Mouse (Mus musculus) cerebellum, adult 9-10 months (tissue): ENCODE results near the gene Arhgef19.

Experiments used
- DNase-seq: peaks from one replicate; pipeline ENCODE4 v3.0.0; 2022

The Arhgef19 gene

DNA sequence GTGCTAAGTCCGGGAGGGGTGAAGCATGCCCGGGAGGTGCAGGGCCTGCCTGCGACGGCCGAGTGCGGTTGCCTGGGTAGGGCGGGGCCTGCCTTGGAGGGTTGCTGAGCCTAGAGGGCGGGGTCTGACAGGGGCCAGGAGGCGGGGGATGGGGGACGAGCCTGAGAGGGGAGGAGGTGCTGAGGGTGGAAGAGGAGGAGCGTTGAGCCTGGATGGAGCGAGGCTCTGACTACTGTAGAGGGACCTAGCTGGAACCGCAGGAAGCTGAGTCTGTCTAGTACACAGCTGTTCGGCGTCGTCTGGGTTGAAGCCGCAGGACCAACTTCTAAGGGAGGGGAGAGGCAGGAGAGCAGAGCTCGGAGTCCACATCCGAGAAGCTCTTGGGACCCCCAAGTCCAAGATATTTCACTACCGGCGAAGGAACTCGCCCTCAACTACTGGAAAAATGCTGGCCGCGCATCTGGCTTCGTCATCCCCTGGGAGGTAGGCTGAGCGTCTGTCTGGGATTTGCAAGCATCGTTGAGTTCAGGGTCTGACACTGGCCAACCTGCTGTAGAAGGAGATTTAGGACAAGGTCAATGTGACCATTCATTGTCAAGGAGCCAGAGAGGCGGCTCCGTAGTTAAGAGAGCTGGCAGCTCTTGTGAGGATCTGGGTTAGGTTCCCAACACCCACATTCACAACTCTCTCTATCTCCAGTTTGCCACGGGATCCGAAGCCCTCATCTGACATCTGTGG lies at the start of gene Arhgef19:
Gene Arhgef19 (plus strand): TSS at position 112 of the 738 bp plus-strand sequence.
- DNase-seq: peak; percentile 31

DNA sequence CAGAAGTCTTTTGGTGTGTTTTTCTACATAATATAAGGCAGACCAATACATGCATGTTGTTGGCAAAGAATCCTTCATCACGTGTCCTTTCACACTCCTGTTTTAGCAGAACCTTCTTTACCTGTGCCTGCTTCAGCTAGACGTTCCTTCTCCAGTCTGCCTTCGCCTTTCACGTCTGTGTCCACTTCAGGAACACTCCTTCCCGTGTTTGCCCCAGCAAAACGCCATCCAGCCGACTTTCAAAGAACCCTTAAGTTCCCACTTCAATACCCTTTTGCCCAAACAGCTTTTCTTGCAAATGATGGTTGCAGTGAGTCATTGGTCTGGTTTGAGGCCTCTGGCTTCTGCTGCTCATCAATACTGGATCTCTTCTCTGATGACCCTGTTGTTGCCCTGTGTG lies 48.0 kb upstream of the Arhgef19 start:
- DNase-seq: no peak

DNA sequence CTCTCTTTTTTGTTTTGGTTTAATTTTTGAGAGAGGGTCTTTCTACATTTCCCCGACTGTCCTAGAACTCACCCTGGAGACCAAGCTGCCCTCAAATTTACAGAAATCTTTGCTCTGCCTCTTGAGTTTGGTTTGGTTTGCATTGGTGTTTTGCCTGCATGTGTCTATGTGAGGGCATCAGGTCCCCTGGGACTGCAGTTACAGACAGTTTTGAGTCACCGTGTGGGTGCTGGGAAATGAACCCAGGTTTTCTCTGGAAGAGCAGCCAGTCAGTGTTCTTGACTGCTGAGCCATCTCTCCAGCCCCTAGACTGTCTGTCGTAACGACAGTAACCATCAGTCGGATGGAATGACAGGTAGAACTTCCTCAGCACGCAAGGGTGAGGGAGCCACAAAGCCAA lies 44.7 kb upstream of the Arhgef19 start:
- DNase-seq: no peak

DNA sequence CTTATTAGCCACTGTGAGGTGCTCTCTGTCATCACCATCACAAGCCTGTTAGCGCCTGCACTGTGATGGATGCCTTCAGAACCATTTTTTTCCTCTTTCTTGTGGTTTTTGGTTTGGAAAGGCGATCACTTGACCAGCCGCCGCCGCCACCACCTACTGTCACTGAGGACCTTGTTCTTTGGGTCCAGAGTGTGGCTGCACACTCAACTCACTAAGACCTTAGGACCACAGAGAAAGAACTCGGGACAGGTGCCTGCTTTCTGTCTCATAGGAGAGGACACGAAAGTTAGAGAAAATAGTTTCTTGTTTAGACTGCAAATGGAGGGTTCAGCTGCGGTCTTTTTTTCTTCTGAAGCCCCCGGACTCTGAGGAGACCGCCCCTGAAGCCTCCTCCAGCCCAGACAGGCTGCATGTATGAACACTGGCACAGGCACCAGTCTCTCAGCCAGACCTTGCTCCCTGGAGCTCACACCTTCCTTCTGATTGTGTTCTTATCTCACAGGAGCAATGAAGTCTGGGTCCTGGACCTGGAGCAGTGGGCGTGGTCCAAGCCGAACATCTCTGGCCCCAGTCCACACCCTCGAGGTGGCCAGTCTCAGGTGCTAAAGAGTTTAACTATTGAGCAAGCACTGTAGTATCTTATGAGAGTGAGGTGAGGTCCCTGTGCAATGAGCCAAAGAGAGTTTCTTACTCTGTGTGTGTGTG lies 42.2 kb upstream of the Arhgef19 start:
- DNase-seq: no peak

DNA sequence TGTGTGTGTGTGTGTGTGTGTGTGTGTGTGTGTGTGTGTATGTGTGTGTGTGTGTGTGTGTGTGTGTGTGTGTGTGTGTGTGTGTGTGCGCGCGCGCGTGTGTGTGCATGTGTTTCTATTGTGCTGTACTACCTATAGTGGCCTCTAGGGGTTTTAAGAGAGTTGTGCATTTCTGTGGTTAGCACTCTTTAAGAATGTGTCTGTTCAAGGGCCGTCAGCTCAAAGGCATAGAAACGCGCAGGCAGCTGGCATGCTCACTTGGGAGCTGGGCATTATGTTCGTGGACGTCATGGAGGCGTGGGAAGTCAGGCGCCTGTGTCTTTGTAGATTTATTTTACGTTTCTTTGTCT lies 41.6 kb upstream of the Arhgef19 start:
- DNase-seq: no peak

DNA sequence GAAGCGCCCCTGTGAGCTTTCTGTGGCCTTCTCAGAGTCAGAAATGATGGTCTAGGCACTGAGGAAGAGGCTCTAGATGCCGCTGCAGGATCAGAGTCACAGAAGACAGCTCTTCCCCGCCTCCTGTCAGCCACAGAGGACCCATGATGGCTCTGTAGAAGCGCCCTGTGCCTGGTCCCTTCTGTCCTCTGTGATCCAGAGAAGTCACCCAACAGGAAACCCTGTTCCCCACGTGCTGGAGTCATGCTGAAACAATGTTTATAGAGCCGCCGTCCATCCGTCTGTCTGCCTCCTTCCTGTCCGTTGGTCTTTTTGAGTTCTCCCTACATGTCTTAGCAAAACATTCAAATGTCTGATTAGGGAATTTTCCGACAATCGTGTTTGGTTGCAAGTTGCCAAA lies 38.4 kb upstream of the Arhgef19 start:
- DNase-seq: no peak

DNA sequence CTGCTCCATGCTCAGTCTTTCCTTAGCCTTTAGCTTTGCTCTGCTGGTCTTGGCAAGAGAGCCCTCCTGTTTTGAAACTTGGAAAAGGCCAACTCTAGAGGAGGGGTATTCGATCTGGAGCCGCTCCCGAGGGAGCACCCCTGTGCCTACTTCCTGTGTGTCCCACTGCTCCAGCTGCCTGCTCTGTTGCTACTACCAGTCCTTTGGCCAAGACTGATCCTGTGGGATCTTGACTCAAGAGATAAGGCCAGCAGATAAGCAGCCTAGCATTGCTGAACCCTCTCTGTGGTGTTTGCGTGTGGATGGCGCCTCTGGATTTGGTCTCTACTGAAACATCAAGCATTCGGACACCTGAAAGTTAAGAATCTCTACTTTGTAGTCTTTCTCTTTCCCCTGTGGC lies 37.1 kb upstream of the Arhgef19 start:
- DNase-seq: no peak

DNA sequence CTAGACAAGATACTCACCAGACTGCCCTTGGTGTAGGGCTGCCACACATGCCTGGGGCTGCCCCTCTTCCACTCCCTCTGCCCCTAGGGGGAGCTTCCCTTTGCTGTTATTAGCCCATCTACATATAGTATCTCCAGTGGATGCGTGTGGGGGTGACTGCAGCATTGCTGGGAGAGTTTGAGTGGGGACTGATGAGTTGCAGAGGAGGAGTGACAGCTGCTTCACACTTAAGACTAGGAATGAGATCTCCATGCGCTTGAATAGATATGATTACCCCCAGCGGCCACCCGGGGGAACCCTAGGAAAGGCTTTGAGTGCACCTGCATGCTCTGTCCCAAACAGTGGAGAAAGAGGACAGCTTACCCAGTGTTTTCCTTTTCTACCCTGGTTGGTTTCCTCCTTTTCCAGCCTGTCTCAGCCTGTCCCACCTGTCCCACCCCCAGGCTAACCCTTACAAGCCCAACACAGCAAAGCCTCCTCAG lies 34.7 kb upstream of the Arhgef19 start:
- DNase-seq: no peak

DNA sequence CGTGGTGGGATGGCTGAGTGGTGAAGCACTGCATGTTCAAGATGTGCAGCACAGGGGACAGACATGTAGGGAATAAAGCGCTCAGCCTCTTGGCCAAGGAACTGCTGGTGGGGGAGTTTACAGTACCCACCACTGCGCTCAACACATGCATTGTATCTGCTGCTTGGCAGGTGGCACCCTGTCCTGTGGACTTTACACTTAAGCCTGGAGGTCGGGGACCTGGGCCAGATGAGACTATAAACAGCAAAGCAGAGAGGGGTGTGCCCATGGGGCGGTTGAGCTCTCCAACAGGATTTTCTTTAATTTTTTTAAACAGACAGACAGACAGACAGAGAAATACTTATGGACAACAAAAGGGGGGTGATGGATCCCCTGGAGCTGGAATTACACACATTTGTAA lies 32.2 kb upstream of the Arhgef19 start:
- no peak for DNase-seq

DNA sequence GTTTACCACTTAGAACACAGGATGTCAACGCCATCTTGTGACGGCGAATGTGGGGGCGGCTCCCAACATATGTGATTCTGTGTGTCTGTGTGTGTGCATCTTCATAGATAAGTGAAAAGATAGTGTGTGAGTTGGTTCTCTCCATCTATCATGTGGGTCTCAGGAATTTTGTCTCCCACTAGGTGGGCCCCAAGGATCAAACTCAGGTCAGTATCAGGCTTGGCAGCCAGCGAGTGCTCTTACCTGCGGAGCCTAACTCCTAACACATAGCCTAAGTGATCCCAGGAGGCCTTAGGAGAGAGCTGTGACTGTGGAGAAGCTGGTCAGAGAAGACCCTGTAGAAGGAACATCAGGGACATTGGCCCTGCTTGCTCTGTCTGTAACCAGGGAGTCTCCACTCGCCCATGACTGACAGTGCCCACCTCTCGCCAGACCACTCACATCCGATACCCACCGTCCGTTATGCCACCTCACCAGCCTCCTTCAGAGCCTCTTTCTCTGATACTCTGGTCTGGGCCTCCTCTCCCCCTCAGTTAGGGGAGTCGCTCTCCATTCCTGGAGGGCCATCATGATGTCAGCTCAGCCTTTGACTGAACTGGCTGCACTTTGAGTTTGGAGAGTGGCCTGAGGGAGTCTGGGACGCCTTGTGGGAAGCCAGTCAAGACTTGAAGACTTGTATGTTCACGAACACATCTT lies 28.6 kb upstream of the Arhgef19 start:
- DNase-seq: no peak

DNA sequence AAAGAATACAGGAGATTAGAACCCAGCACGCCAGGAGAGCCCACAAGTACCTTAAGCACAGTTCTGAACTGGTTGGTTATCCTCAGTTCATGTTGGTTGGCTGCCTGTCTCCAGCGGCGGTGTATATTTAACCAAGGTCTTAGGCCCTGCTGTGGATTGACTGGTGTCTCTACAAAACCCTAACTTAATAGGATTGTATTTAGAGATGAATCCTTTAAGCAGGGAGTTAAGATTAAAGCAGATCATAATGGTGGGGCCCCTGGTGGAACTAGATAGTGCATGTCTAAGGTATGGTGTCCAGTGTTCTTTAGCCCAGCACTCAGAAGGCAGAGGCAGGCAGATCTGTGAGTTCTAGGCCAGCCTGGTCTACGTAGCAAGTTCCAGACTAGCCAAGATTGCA lies 27.7 kb upstream of the Arhgef19 start:
- no peak for DNase-seq

DNA sequence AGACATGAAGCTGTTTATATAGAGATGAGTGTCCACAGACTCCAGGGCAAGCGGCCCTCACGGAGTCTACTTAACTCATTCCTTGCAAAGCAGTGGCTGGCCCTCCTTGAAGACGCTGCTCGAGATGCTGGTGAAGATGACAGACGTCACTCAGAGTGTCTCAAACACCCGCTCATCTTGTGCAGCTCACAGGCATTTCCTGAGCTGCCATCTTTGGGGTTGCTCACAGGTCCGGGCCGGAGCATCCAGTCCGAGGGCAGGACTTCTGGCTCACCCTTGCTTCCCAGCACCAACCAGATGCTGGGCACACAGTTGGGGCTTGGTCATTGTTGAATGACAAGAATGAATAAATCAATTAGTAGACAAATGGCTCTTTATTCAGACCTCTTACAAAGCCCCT lies 26.4 kb upstream of the Arhgef19 start:
- no peak for DNase-seq

DNA sequence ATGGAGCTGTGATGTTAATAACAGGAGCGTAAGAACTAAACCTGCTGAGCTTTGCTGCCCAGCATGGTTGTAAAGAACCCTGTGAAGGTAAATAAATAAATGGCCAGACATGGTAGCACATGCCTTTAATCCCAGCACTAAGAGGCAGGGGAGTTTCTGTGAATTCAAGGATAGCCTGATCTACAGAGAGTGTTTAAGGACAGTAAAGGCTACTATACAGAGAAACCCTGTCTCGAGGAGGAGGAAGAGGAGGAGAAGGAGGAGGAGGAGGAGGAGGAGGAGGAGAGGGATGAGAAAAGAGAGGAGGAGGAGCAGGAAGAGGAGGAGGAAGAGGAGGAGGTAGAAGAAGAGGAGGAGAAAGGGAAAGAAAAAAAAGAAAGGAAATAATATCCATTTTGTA lies 26.0 kb upstream of the Arhgef19 start:
- DNase-seq: no peak

DNA sequence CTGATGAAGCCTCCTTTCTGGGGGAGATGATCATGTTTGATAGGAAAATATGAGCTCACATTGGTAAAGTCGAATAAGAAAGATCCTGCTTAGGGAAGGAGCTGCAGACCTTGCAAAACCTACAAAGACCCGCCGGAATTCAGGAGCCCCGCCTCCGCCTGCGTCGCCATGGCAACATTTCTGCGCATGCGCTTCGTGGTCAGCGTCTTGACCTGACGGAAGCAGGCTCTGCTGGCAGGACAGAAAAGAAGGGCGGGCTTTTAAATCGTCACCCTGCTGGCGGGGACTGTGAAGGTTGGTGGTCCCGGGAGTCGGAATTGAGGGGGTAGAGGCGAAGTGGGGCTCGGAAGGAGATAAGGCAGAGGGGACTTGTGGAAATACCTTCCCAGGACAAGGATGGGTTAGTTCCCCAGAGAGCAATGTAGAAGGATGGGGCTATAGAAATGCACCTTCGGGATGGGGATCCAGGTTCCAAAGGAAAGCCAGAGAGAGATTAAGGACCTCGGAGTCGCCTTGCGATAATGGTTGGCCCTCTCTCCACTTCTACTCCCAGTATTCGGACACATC lies 25.4 kb upstream of the Arhgef19 start, which contains the start of gene Rsg1:
Gene Rsg1 (plus strand): TSS at position 187 of the 567 bp plus-strand sequence.
- peak; percentile 95 for DNase-seq

DNA sequence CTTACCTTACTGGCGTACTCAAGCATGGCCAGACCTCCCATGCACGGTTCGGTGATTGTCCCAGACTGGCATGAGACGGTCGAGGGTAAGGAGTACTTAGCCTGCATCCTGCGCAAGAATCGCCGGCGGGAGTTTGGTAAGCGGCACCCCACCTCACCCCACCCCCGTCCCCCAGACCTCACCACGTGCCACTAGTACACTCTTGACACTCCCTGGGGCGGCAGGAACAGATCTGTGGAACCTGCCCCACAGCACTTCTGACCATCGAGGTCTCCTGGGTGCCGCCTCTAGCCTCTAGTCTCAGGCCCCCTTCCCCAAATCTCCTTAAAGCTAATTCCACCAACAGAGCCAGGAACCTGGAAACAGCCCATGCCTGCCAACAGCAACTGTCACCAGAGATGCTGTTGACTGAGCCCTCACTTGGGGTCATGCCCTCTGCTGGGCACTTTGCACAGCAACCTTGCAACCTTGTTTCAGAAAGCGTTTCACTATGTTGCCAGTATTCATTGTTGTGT lies 24.9 kb upstream of the Arhgef19 start:
- peak; percentile 55 for DNase-seq

DNA sequence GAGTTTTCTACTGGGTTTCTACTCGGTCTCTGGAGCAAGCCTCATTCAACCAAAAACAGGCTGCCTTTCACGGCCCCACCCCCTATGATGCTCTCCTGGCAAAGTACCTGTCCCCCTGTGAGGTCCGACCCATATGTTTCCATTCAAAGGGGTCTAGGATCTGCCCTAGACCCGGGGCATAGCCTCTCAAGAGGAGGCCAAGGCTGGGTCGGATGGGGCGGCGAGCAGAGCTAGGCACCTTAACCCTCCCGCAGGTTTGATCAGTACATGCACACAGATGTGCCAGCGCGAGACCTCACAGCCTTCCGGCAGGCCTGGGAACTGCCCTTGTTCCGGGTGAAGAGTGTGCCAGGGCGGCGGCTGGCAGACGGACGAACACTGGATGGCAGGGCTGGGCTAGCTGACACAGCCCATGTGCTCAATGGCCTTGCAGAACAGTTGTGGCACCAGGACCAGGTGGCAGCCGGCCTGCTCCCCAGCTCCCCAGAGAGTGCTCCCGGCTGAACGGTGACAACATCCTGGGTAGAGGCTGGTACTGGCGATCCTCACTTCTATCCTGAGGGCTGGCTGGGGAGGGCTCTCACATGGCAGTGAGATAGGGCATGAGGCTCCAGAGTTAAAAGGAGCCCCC lies 19.6 kb upstream of the Arhgef19 start:
- no peak for DNase-seq

DNA sequence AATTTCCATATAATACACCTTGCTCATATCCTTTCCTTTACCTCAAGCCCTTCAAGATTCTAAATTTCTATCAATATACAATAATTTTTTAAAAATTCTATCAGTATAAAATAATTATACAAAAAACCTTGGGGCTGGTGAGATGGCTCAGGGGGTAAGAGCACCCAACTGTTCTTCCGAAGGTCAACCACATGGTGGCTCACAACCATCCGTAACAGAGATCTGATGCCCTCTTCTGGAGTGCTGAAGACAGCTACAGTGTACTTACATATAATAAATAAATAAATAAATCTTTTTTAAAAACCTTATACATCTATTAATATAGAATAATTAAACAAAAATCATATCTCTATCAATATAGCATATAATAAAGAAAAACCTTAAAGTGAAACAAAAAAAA lies 17.5 kb upstream of the Arhgef19 start:
- no peak for DNase-seq

DNA sequence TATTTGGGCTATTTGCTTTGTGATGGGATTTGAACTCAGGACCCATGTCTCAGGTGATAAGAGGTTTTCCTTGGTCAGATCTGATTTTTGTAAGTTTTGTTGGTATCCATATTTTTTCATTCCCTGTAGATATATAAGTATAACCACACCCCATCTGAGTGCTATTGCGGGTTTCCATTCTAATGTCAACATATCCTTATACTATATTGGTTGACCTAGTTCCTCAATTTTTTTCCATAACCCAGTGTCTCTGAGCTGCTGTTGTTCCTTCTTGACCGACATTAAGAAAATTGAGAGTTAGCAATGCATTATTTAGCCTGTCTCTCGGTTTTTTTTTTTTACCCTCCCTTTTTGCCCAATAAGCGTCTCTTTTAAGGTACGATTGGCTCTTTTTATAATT lies 16.5 kb upstream of the Arhgef19 start:
- no peak for DNase-seq

DNA sequence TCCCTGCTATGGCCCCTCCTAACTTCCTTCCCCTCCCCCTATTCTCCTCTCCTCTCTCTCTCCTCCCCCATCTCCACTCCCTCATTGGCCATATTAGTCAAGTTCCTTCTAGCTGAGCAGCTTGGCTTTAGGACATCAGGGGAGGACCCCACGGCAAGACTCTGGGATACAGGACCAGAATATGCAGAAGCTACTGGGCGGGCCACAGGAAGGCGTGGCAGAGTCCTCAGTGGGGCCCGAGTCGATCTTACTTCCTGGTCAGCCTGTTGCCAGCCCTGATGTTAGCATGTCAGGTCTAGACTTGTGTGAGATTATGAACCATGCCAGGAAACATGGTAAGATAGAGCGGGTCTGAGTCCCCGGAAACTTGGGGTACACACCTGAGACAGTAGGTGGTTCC lies 10.6 kb upstream of the Arhgef19 start:
- no peak for DNase-seq

DNA sequence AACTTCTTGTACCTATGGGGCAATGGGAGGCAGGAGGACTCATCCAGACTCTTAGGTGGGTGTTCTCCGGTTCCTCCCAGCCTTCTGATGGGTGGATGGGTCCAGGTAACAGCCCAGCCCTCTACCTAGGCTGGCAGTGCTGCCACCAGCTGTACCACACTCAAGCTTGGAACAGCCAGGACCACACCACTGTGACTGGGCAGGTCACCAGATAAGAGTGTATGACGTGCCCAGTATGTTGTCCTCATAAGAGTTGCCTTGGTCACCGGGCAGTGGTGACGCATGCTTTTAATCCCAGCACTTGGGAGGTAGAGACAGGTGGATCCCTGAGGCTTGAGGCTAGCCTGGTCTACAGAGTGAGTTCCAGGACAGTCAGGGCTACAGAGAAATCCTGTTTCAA lies 6.1 kb upstream of the Arhgef19 start:
- DNase-seq: no peak

DNA sequence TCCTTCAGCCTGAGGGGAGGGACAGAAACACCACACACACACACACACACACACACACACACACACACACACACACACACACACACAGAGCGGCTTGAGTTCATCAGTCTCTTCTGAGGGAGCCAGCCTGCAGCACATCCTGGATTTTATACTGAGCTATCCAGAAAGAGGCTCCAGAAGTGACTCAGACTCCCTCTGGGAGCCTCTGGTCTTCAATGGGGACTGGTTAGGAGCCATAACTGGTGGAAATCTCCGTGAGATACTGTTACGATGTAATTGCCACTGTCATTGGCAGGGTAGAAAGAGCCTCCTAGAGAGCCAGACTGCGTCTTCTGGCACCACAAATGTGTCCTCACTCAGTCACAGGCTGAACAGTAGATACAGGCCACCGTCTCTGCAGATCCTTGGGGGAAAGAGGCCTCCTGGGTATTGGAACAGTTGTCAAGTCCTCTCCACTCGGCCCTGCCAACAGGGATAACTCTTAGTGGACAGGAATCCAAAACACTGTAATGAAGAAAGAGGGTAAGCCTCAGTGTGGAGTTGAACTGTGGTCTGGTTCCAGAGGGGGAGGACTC lies 3.7 kb upstream of the Arhgef19 start:
- no peak for DNase-seq

DNA sequence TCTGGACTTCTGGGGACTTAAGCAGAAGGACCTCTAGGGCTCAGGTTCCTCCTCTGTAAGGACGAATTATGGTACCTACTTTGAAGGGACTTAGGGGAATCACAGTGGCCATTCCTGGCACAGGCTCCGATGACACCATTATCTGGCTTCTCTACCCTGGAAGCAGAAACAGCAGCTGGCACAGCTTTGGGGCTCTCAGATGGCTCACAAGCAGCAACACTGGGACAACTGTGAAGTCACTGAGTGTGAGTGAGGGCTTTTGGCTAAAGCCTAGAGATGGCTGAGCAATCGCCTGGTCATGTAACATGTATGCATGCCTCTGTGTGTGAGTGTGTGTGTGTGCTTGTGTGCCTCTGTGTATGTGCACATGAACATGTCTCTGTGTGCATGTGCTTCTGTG lies 2.4 kb upstream of the Arhgef19 start:
- no peak for DNase-seq
